Mouse (Mus musculus) CH12.LX (cell line): Measurements from ENCODE around the gene Celsr3. TPM values are rescaled to one million over a fixed set of nuclear protein-coding genes. Genes with fewer than 3 reads are reported as not detected.
A peak's percentile ranks its signal among the peaks of the same experiment; 100 is the strongest.

Experiments
- DNase-seq: peaks from one replicate; pipeline ENCODE4 v3.0.0-alpha.2; 2013; ENCODE audit errors: extremely low read depth
- H3K27ac ChIP-seq: 2 replicates; pipeline ENCODE4 v1.5.1; 2012; ENCODE audit warnings: low read depth, mild to moderate bottlenecking, control low read depth, moderate library complexity; ENCODE audit not compliant: insufficient read depth
- H3K27me3 ChIP-seq: replicated peaks from 2 replicates; pipeline ENCODE3; 2012; ENCODE audit warnings: inconsistent platforms
- H3K36me3 ChIP-seq, 2 experiments: replicated peaks in 1 of 2; 2 replicates each; pipeline versions ENCODE3 to v1.6.1; 2012; ENCODE audit warnings: inconsistent platforms in 1 of 2, low read length in 1 of 2, mild to moderate bottlenecking in 1 of 2, mixed read lengths in 1 of 2, moderate library complexity in 1 of 2; ENCODE audit not compliant: control insufficient read depth in 1 of 2, insufficient read depth in 1 of 2
- H3K4me1 ChIP-seq, 2 experiments: 2 replicates each; pipeline ENCODE4 v1.6.1; 2012; ENCODE audit warnings: inconsistent platforms in 1 of 2, moderate library complexity in 1 of 2; ENCODE audit not compliant: insufficient read depth in 2 of 2, control insufficient read depth in 1 of 2
- H3K4me2 ChIP-seq: 2 replicates; pipeline ENCODE4 v1.6.1; 2012; ENCODE audit warnings: low read depth, mild to moderate bottlenecking, control low read depth; ENCODE audit not compliant: poor library complexity, insufficient read depth, severe bottlenecking
- H3K4me3 ChIP-seq, 3 experiments: fragments of 150-350 bp in 1 of 3; sonication (generic) in 1 of 3; replicated peaks in 1 of 3; 2 replicates each; pipeline versions ENCODE3 to v1.5.1; 2011 to 2012; ENCODE audit warnings: low read depth in 2 of 3, low read length in 2 of 3, mild to moderate bottlenecking in 2 of 3, moderate library complexity in 2 of 3, control low read depth in 1 of 3, improper control_type of control experiment in 1 of 3, inconsistent platforms in 1 of 3, mixed read lengths in 1 of 3; ENCODE audit not compliant: poor library complexity in 1 of 3
- H3K79me2 ChIP-seq: replicated peaks from 2 replicates; pipeline ENCODE4 v1.6.1; 2012; ENCODE audit warnings: mild to moderate bottlenecking, moderate library complexity; ENCODE audit not compliant: control insufficient read depth, poor library complexity, insufficient read depth, severe bottlenecking; ENCODE audit errors: extremely low read depth
- H3K9ac ChIP-seq: 2 replicates; pipeline ENCODE4 v1.6.1; 2012; ENCODE audit warnings: low read depth, mild to moderate bottlenecking, control low read depth, moderate library complexity; ENCODE audit not compliant: insufficient read depth
- H3K9me3 ChIP-seq: replicated peaks from 2 replicates; pipeline ENCODE3; 2012; ENCODE audit warnings: low read length, inconsistent platforms, mixed read lengths
- BHLHE40 ChIP-seq: IDR thresholded peaks from 2 replicates; pipeline ENCODE4 v1.6.1; 2011; ENCODE audit warnings: mild to moderate bottlenecking, low read depth, low read length, improper control_type of control experiment
- CHD2 ChIP-seq: IDR thresholded peaks from 2 replicates; pipeline ENCODE4 v1.6.1; 2011; ENCODE audit warnings: low read length, improper control_type of control experiment
- CTCF ChIP-seq, 2 experiments: IDR thresholded peaks in 1 of 2; conservative IDR thresholded peaks in 1 of 2; 2 replicates each; pipeline ENCODE4 v1.5.1; 2011 to 2012; ENCODE audit warnings: low read depth in 2 of 2, low read length in 2 of 2, improper control_type of control experiment in 1 of 2, inconsistent platforms in 1 of 2, mild to moderate bottlenecking in 1 of 2, moderate library complexity in 1 of 2
- E2F4 ChIP-seq: IDR thresholded peaks from 2 replicates; pipeline ENCODE4 v1.6.1; 2011; ENCODE audit warnings: low read depth, low read length, improper control_type of control experiment; ENCODE audit not compliant: insufficient replicate concordance
- ELF1 ChIP-seq: IDR thresholded peaks from 2 replicates; pipeline ENCODE4 v1.6.1; 2014; ENCODE audit warnings: low read depth, mild to moderate bottlenecking, inconsistent platforms, low read length, improper control_type of control experiment
- EP300 ChIP-seq: IDR thresholded peaks from 2 replicates; pipeline ENCODE4 v1.6.1; 2011; ENCODE audit warnings: low read length, improper control_type of control experiment
- ETS1 ChIP-seq: conservative IDR thresholded peaks from 2 replicates; pipeline ENCODE4 v1.6.1; 2012; ENCODE audit warnings: low read depth, mild to moderate bottlenecking, inconsistent platforms, low read length, improper control_type of control experiment, moderate library complexity
- HCFC1 ChIP-seq: IDR thresholded peaks from 2 replicates; pipeline ENCODE4 v1.6.1; 2012; ENCODE audit warnings: low read depth, mild to moderate bottlenecking, inconsistent platforms, low read length, improper control_type of control experiment
- IRF4 ChIP-seq: IDR thresholded peaks from 2 replicates; pipeline ENCODE4 v1.6.1; 2014; ENCODE audit warnings: low read depth, mild to moderate bottlenecking, inconsistent platforms, low read length, improper control_type of control experiment
- JUND ChIP-seq: conservative IDR thresholded peaks from 2 replicates; pipeline ENCODE4 v1.6.1; 2011; ENCODE audit warnings: low read depth, low read length, improper control_type of control experiment
- MAFK ChIP-seq: IDR thresholded peaks from 2 replicates; pipeline ENCODE4 v1.6.1; 2011; ENCODE audit warnings: low read length, improper control_type of control experiment; ENCODE audit not compliant: insufficient replicate concordance
- MAX ChIP-seq: IDR thresholded peaks from 2 replicates; pipeline ENCODE4 v1.6.1; 2011; ENCODE audit warnings: low read length, improper control_type of control experiment
- MAZ ChIP-seq: IDR thresholded peaks from 2 replicates; pipeline ENCODE4 v1.6.1; 2012; ENCODE audit warnings: low read depth, mild to moderate bottlenecking, inconsistent platforms, low read length, improper control_type of control experiment, moderate library complexity
- MEF2A ChIP-seq: IDR thresholded peaks from 2 replicates; pipeline ENCODE4 v1.6.1; 2014; ENCODE audit warnings: low read depth, mild to moderate bottlenecking, inconsistent platforms, low read length, improper control_type of control experiment, borderline replicate concordance
- MXI1 ChIP-seq: IDR thresholded peaks from 2 replicates; pipeline ENCODE4 v1.6.1; 2011; ENCODE audit warnings: mild to moderate bottlenecking, low read depth, low read length, improper control_type of control experiment
- MYC ChIP-seq: IDR thresholded peaks from 2 replicates; pipeline ENCODE4 v1.6.1; 2011; ENCODE audit warnings: low read depth, mild to moderate bottlenecking, improper control_type of control experiment, low read length
- NELFE ChIP-seq: IDR thresholded peaks from 2 replicates; pipeline ENCODE4 v1.6.1; 2011; ENCODE audit warnings: low read depth, low read length, improper control_type of control experiment
- PAX5 ChIP-seq: IDR thresholded peaks from 2 replicates; pipeline ENCODE4 v1.6.1; 2012; ENCODE audit warnings: low read length, inconsistent platforms, mixed read lengths
- POLR2A ChIP-seq: IDR thresholded peaks from 2 replicates; pipeline ENCODE4 v1.6.1; 2011; ENCODE audit warnings: low read depth, mild to moderate bottlenecking, improper control_type of control experiment, low read length
- RAD21 ChIP-seq: IDR thresholded peaks from 2 replicates; pipeline ENCODE4 v1.6.1; 2011; ENCODE audit warnings: low read depth, mild to moderate bottlenecking, low read length, improper control_type of control experiment, moderate library complexity
- RCOR1 ChIP-seq: conservative IDR thresholded peaks from 2 replicates; pipeline ENCODE4 v1.6.1; 2012; ENCODE audit warnings: low read depth, mild to moderate bottlenecking, inconsistent platforms, low read length, improper control_type of control experiment
- SIN3A ChIP-seq: IDR thresholded peaks from 2 replicates; pipeline ENCODE4 v1.6.1; 2012; ENCODE audit warnings: low read length, improper control_type of control experiment, inconsistent platforms
- TBP ChIP-seq: conservative IDR thresholded peaks from 2 replicates; pipeline ENCODE4 v1.6.1; 2011; ENCODE audit warnings: low read depth, low read length, improper control_type of control experiment
- TCF12 ChIP-seq: IDR thresholded peaks from 2 replicates; pipeline ENCODE4 v1.6.1; 2014; ENCODE audit warnings: low read depth, mild to moderate bottlenecking, inconsistent platforms, low read length, improper control_type of control experiment
- UBTF ChIP-seq: IDR thresholded peaks from 2 replicates; pipeline ENCODE4 v1.6.1; 2012; ENCODE audit warnings: low read depth, mild to moderate bottlenecking, inconsistent platforms, low read length, improper control_type of control experiment, moderate library complexity
- USF1 ChIP-seq: IDR thresholded peaks from 2 replicates; pipeline ENCODE4 v1.6.1; 2014; ENCODE audit warnings: low read depth, mild to moderate bottlenecking, inconsistent platforms, low read length, improper control_type of control experiment
- USF2 ChIP-seq: conservative IDR thresholded peaks from 2 replicates; pipeline ENCODE4 v1.6.1; 2011; ENCODE audit warnings: low read depth, low read length, improper control_type of control experiment
- ZMIZ1 ChIP-seq: IDR thresholded peaks from 2 replicates; pipeline ENCODE4 v1.6.1; 2012; ENCODE audit warnings: low read depth, mild to moderate bottlenecking, inconsistent platforms, low read length, improper control_type of control experiment
- dilution Hi-C: fragments of 300-500 bp; cut with MboI; formaldehyde crosslinking; loops from 2 replicates; pipeline ENCODE4 v1.14.3; 2020; ENCODE audit warnings: low sequenced_read_pairs; ENCODE audit not compliant: extremely low pct_unique_long_range_greater_than_20kb, extremely low pct_ligation_motif_present
- in situ Hi-C: fragments of 300-500 bp; cut with MboI; formaldehyde crosslinking; loops from 3 replicates; pipeline ENCODE4 v1.14.3; 2019; ENCODE audit warnings: low sequenced_read_pairs, low pct_ligation_motif_present, low pct_unique_long_range_greater_than_20kb, mixed read lengths
- polyA plus RNA-seq: library from polyadenylated mRNA; unstranded; fragments of >175 nt; gene quantifications from 2 replicates; pipeline ENCODE4 v1.2.1, GENCODE M21; 2012; ENCODE audit warnings: low read depth; ENCODE audit not compliant: insufficient read length
- total RNA-seq, 2 experiments: library from RNA; depleted of rRNA; stranded (reverse); fragments of 300-350 nt in 1 of 2; fragments of >200 nt in 1 of 2; gene quantifications; 2 replicates each; pipeline ENCODE4 v1.2.3; 2012 to 2014

Celsr3 gene
- total and polyA plus RNA-seq, 3 experiments = 0.04 TPM; not detected in 2

DNA sequence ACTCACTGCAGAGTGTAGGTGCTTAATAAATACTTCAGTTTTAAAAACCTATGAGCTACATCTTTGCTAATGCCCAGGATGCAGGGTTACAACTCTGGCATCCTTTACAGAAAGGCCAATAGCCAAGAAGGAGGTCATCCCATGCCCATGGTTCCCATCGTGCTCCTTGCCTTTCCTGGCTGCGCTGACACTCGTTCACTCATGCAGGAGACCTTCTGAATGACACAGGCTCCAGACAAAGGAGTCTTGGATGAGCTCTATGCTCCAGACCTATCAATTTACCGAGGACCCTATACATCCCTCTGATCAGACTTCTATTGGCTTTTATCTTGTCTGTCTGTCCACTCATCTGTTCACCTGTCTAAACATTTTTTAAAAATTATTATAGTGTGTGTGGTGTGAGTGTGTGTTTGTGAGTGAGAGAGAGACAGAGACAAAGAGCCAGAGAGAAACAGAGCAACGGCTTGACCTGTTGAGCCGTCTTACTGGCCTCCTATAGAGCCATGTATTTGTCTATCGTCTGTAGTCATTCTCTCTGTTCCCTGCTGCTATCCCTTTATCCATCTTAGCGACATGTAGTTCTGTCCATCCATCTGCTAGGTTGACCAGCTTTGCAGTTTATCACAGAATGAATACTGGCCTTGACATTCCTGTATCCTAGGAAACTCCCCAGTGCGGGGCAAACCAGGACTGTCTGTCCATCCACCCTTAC, 43.1 kb upstream of the Celsr3 start:
- peak overlapping the region; percentile 82 for H3K4me2 ChIP-seq
- dilution Hi-C loops (no loop called here), in situ Hi-C loops (no loop called here)
- H3K9me3 ChIP-seq = peaks cover 2% of the 10 kb centered on the region
- peaks cover 0 to 13% of the 10 kb centered on the region in 2 experiments for H3K36me3 ChIP-seq
- no peak overlapping the region for H3K9ac ChIP-seq
- H3K27me3 ChIP-seq = peaks cover 2% of the 10 kb centered on the region
- H3K27ac ChIP-seq = no peak overlapping the region
- H3K4me3 ChIP-seq = peak overlapping the region; percentile 44 to 93 (median 47)
- TF ChIP-seq TBP = no peak
- TF ChIP-seq JUND = no peak
- no peak for TF ChIP-seq USF2
- no peak for TF ChIP-seq MAZ
- no peak for TF ChIP-seq USF1
- TF ChIP-seq UBTF = no peak
- no peak for TF ChIP-seq POLR2A
- TF ChIP-seq CTCF (conservative IDR thresholded peaks at IDR 0.05 in 1 of 2, IDR thresholded peaks at IDR 0.05 in 1 of 2; ENCODE audit: low read depth in 2 of 2, low read length in 2 of 2) = no peak
- no peak for TF ChIP-seq TCF12
- no peak for TF ChIP-seq MXI1
- H3K4me1 ChIP-seq = peaks cover 18 to 45% of the 10 kb centered on the region in 2 experiments
- peaks cover 35% of the 10 kb centered on the region for H3K79me2 ChIP-seq
- DNase-seq = no peak

GRCm38 (mm10) chr9:108783548-108784463, 42.3 kb upstream of the Celsr3 start, which contains the start of gene Ip6k2:
TSS of gene Ip6k2 (plus strand) at chr9:108783796.
- Histone ChIP-seq H3K36me3 (peaks cover 2 to 20% of the 10 kb centered on the region in 2 experiments), H3K9ac (peak within 1 kb of the TSS; percentile 97), H3K79me2 (peaks cover 43% of the 10 kb centered on the region), H3K4me1 (peaks cover 26 to 53% of the 10 kb centered on the region in 2 experiments), H3K27me3 (peaks cover 2% of the 10 kb centered on the region), H3K9me3 (no peaks in the 10 kb centered on the region), H3K4me3 (peak within 1 kb of the TSS; percentile 62 to 93 (median 85)), H3K27ac (peak within 1 kb of the TSS; percentile 35; the same call in 1 of the 2 replicates), H3K4me2 (peak within 1 kb of the TSS; percentile 91)
- dilution Hi-C loops = no loop called here
- peak; percentile 93 for DNase-seq
- in situ Hi-C loops = no loop called here
- TF ChIP-seq MAFK (no peak), MXI1 (peak; percentile 83), PAX5 (no peak), RAD21 (no peak), ELF1 (peak; percentile 85), BHLHE40 (no peak), ZMIZ1 (peak; percentile 51; the same call in 1 of the 2 replicates), CHD2 (peak; percentile 65), MAZ (peak; percentile 82; the same call in 1 of the 2 replicates), MAX (no peak), TCF12 (peak; percentile 65; the same call in 1 of the 2 replicates), USF2 (no peak), SIN3A (peak; percentile 57), NELFE (no peak; the same call in none of the 2 replicates), MYC (no peak), EP300 (no peak), ETS1 (no peak; the same call in 1 of the 2 replicates), IRF4 (peak; percentile 72), MEF2A (0 out of 2 replicates have a peak, but pooled peaks have one; percentile 36), UBTF (no peak), RCOR1 (no peak), USF1 (no peak), HCFC1 (peak; percentile 69), POLR2A (peak; percentile 53), E2F4 (no peak), CTCF (conservative IDR thresholded peaks at IDR 0.05 in 1 of 2, IDR thresholded peaks at IDR 0.05 in 1 of 2; ENCODE audit: low read depth in 2 of 2, low read length in 2 of 2) (no peak)
